Mouse (Mus musculus) 3T3-L1 (cell line): ENCODE measurements around the gene Tmprss6.

Experiments used
- DNase-seq: peaks from one replicate; pipeline ENCODE4 v3.0.0-alpha.2; 2015; ENCODE audit warnings: low read depth, low spot score

Gene Tmprss6

DNA sequence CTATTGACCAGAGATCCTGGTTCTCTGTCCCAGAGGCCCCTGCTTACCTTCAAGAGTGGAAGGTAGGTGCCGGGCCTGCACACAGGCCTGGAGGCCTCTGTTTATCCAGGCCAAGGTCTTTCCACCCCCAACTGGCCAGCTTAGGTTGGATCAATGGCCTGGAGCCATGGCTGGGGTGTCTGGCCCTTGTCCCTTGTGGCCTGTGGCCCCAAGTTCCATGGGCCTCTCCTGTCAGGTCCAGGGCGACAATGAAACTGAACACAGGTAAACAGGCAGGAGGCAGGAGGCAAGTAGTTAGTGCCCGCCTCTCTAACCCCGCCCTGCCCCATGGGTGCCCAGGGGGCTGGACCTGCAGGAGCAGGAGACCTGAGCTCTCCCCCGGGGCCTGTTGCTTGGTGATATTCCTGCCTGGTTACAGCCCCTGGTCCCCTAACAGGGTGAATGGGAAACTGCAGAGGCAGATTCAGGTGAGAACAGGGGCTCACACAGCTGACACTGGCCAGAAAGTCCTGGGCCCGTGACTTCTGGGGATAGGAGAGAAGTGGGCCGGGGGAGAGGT is at the start of gene Tmprss6:
Gene Tmprss6 (minus strand): TSS at position 256 of the 559 bp plus-strand sequence.
- no peak for DNase-seq

DNA sequence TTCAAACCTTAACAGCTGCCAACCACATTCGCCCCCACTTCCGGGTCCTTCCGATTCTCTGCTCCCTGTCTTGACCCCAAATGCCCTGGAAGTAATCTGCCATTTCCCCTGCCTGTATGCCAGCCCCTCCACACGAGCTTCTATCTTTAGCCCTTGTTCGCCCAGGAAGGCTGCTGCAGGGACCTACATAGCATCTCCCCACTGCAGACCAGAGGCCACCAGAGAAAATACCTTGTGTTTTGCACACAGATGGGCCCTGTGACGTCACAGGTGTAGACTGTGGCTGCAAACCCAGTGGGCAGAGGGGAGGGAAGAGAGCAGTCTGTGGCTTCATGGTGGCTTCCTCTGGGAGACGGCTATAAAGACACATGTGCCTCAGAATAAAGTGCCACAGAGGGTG is 49.8 kb upstream of the Tmprss6 start:
- DNase-seq, result no peak

DNA sequence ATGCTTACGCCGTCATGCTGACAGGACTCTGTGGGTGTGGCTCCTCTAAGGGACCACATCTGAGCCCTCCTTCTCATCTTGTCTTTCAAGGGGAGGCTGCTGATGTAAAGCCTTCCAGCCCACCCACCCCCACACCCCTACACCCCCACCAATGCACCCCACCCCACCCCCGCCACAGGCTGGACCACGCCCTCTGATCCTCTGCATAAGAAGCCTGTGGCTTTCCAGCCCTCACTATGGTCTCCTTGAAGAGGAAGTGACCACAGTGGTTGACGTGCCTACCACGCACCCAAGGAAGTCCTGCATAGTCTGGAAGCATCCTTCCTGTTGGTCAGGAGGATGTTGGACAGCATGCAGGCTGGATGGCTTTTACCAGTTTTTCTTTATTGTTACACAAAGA is 47.3 kb upstream of the Tmprss6 start:
- no peak for DNase-seq

DNA sequence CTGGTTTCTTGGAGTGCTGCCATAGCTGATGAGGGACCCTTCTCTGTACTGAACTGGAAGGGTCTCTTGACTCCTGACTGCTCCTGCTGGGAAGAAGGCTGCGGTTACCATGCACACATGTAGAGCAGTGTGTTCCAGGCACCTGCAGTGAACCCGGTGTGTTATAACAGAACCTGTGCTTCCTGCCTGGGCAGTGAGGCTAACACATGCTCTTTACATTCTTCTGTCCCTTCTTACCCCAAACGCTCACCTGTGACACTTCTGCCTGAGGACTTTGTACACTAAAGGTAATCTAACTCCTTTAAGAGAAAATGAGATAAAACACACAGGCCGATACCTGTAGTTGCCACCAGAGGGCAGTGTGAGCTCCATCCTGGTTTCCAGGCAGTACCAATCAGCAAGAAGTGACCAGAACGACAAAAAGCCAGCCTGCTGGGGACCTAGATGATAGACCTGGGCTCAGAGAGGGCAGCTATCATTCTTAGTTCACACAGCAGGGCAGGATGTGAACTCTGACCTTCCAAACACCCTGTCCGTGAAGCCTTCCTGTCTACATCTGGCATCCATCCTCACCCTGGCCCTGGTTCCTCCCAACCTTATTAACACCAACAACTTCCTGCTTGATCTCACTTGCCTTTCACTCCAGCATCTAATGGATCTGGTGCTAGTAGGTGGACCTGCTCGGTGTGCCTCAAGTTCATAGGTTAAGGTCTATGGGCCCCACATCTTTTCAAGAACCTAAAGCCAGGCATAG is 46.1 kb upstream of the Tmprss6 start:
- DNase-seq, result peak; percentile 82

DNA sequence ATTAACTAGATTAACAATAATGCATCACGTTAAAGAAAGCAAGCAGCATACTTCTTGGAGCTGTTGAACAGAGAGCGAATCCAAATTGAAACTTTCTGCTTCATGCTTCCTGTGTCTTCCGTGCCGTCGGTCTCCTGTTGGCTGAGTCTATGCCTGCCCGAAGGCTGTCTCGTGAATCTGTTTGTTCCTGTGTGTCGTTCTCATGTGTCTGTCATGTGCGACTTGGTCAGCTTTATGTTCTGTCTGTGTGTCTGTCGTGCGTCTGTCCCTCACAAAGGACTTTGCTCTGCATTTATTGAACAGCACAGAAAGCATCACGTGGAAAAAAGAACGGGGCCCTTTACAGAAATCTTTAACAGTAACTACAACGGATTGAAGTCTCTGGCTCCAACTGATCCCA is 44.6 kb upstream of the Tmprss6 start:
- no peak for DNase-seq

DNA sequence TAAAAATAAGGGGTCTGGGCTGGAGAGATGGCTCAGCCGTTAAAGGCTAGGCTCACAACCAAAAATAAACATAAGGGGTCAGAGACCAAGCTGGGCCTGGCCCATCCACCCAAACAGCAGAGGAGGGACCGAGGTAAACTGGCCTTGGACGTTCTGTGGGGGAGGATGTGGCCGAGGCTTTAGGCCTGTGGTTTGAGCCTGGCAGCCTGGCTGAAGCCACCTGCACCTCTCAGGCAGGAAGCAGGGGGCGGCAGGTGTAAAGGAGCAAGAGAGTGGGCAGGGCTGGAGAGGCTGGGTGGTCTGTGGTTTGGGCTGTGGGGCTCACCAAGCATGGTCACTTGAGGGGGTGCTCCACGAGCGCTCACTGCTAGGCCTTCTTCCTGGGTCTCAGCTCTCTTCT is 43.5 kb upstream of the Tmprss6 start:
- no peak for DNase-seq

DNA sequence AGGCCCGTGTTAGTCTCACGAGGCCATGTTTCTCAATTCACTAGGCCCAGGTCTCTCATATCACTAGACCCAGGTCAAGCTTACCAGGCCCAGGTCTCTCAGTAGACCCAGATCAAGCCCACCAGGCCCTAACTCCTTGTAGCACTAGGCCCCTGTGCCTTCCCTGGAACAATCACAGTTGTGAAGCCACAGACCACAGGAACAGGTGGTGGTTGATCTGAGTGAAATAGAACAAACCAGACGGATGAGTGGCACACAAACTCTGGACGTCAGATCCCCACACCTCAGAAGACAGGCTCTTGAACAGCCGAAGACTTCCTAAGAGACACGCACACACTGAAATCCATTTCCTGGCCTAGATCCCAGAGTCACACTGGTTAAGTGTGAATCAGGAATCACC is 42.3 kb upstream of the Tmprss6 start:
- no peak for DNase-seq

DNA sequence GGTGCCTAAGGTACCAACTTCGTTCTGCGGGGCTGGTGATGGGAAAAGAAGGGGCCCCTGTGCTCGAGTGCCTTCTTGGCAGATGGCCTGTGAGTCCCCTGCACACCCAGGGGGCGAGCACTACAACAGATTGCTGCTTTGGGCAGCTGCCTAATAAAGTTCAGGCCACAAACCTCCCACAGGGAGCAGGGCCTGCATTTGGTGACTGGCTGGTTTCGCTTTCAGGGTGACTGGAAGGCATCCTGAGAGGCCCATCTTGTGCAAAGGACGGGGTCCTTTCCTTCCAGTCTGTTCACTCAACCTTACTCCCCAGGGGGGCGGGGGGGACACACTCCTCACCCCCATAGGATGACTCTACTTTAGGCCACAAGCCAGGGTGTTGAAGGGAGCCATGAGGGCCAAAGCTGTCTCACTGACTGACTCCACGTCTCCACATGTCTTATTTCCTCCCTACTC is 41.7 kb upstream of the Tmprss6 start:
- peak; percentile 27 for DNase-seq

DNA sequence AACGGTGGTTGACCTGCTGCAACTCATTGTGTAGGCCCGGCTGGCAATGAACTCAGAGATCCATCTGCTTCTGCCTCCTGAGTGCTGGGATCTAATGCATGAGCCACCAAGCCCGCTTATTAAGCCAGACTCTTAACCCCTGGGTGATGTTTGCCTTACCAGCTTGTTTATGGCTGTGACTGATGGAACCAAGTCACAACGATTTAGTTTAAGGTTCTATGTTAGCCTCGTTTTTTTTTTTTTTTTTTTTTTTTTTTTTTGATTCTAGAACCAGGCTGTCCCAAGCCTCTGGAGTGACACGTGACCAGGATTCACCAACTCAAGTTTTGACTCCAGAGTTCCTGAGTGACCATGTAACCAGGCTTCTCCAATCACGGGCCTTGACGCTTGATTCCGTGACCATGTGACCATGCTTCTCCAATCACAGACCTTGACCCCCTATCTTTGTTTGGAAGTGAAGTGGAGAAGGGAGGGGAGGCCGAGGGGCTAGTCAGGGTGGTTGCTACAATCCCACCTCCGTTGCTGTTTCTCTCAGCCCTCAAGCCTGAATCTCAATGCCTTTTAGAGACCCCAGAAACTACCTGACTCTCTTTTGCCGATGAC is 41.0 kb upstream of the Tmprss6 start:
- no peak for DNase-seq

DNA sequence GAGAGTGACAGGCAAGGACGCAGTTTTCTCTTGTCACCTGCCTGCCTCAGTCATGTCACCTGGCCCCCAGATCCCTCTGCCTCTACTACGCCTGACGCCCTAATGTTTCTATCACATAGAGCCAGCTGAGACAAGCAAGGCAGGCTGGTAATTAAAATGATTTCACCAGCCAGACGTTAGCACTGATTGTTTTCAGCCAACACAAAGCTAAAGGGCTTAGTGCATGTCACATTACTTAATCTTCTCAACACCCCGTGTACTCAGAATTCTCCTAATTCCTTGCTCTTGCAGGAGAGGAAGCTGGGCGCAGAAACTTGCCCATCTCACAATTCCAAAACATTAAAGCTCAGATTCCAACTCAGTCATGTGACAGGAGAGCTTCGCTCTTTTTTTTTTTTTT is 40.0 kb upstream of the Tmprss6 start:
- no peak for DNase-seq

DNA sequence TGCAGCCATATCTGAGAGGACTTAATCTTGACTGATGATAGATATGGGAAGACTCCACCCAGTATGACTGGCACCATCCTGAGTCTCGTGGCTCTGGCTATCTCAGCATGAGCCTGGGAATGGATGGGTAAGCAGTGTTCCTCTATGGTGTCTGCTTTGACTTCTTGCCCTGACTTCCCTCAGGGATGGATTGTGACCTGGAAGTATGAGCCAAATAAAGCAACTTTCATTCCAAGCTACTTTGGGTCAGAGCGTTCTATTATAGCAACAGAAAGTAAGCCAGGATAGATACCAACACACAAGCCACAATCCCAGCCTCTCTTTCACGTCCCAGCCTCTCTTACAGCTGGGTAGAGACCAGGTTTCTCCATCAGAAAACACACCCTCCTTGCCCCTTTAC is 37.1 kb upstream of the Tmprss6 start:
- DNase-seq, result no peak

DNA sequence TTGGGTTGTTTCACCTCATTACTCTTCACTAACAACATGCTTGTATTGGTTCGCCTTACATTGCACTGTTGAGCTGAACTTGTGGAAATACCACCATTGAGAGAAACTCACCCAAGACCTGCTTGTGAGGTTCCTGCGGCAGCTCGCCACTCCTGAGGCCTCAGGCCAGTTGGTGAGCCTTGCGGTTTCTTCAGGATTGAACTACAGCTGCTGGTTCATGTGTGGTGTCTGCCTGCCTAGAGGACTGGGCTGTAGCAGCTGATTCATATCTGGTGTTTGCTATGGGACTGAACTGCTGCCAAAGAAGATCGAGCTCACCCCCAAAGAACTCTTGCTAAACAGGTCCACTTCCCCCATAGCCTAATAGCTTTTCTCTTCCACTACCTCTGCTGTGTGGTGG is 36.4 kb upstream of the Tmprss6 start:
- DNase-seq, result no peak

DNA sequence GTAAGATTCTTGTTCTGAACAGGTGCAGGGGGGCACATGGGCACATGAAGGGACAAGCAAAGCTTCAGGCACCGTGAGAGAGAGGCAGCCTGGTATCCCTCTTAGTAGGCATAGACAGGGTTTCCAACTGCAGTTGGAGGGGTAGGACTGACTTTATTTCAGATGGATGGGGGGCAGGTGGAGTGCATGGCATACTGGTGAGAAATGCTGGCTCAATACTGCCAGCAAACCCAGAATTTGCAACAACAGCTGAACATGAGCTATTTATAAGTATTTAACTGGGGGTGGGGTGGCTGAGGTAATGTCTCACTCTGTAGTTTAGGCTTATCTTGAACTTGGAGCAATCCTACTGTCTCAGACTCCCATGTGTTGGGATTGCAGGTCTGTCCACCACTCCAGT is 35.6 kb upstream of the Tmprss6 start:
- no peak for DNase-seq

DNA sequence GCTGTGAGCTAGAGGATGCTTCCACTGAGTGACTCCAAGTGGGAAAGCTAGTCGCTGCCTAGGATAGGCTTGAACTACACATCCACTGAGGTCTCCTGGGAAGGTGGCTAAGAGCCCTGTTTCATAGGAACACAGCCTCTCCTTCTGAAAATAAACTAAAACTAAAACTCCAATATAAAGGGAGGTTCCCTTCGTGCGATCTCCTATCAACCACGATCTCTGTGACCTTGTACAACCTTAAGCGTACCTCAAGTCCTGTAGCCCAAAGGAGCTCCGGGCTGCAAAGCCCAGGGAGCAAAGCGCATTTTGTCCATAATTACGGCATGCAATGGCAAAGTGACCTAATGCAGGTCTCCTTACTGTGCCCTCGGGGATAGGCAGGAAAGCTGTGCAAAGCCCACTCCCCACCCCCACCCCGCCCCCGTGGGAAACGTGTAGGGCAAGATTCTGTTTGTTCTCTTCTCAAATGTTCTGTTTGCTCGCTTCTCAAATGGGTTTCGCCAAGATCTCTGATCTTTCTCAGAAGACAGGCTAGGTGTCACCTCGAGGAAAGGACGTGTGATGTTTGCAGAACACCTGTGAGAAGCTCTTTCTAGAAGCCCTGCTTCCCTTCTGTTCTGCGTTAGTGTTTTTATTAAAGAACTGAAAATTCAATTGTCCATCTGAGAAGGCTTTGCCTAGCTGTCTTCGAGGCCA is 34.2 kb upstream of the Tmprss6 start:
- no peak for DNase-seq

DNA sequence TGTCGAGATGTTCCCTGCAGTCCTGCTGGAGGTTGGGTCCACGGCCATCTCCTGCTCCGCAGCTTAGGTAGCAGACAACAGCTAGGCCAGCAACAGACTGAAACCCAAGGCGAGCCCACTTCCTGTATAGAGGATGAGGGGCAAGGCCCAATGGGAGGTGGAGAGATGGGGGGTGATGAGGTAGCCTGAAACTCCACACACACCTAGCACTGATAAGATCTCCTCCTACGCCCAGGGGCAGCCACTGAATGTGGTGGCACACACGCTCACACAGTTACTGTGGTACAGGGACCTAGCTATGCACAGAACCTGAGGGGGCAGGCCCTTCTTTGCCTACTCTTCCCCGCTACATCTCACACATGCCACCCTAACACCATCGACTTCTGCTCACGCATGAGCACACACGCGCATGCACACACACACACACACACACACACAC is 26.6 kb upstream of the Tmprss6 start, which contains the start of gene Il2rb:
Gene Il2rb (minus strand): TSS at position 304 of the 439 bp plus-strand sequence.
- no peak for DNase-seq

DNA sequence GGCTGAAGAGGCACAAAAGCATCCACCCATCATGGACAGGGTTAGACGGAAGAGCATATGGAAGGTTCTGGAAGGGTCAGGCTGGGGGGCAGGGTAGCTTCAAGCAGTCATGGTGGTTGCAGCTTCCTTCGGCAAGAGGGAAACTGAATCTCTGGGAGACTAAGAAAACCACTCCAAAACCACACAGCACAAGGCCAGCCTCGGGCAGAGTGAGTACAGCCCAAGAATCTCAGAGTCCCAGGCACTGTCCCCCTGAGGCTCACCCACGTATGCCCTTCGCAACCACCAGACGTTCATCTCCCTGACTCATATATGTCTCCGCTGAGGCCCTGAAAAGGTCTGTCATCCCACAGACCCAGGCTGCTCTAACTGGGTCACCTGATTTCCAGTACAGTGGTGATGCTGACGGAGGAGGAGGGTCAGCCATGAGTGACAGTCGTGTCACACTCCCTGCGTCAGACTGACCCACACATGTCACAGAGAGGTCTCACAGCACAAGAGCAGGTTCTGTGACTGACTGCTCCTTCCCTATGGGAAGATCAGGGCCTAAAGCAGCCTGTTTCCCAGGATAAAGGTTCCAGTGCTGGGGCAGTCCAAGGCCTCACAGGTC is 25.1 kb upstream of the Tmprss6 start:
- DNase-seq, result peak; percentile 81

DNA sequence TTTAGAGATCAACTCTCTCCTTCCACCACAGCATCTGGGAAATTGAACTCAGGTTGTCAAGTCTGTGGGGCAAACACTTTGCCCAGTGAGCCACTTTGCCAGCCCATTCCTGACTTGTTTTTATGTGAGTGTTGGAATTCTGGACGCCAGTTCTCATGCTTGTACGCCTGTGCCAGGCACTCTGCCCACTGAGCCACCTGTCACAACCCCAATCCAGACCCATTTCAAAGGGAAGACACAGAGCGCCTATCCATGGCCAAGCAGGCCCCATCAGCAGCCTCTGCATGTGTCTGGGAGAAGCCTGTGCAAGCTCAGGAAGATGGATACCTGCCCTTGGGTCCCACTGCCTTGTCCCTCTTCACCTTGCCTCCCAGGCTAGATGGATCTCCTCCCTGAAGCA is 22.9 kb upstream of the Tmprss6 start:
- no peak for DNase-seq

DNA sequence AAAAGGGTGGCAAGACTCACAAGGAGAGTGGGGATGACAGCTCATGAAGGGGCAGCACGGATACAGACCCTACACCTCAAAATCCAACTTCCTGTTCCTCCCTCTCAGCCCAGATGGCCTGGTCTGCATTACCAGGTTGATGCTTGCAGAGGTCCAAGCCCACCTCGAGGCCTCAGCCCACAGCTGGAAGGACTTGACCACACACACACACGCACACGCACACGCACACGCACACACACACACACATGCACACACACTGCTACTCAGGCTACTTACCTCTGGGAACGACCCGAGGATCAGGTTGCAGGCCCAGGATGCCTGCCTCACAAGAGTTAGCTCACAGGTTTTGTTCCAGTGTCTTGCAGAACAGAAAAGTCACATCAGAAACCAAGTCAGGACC is 21.5 kb upstream of the Tmprss6 start:
- no peak for DNase-seq

DNA sequence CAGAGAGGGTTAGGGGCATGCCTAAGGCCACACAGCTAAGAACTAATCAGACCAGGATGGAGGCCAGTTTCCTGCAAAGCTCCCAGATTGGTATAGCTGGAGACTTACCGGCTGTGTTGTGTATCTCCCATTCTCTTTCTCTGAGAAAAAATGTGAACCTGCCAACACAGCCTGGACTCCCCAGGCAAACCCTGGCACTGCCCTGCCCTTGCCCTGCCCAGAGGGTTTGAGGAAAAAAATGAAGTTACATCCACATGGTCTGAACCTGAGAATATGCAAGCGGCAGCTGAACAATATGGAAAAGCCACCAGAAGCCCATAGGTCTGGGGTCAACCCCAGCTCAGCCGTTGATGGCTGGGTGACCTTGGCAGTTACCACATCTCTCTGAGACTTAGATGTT is 20.8 kb upstream of the Tmprss6 start:
- DNase-seq, result no peak

DNA sequence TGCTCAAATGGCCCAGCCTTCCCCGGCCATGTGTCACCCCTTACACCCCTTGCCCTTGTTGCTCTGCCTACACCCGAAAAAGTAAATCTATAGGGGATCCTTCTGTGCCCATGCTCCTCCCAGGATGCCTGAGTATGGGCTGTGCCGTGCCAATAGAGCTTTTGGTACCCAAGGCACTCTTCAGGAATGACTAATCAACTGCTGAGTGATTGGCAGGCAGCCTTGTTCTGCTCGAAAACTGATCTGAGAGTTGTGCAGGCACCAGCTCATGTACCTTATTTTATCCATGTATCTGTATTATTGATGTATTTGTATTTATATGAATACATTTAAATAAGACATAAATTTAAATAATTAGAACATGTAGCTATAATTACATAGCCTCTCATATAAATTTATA is 18.6 kb upstream of the Tmprss6 start:
- DNase-seq, result no peak

DNA sequence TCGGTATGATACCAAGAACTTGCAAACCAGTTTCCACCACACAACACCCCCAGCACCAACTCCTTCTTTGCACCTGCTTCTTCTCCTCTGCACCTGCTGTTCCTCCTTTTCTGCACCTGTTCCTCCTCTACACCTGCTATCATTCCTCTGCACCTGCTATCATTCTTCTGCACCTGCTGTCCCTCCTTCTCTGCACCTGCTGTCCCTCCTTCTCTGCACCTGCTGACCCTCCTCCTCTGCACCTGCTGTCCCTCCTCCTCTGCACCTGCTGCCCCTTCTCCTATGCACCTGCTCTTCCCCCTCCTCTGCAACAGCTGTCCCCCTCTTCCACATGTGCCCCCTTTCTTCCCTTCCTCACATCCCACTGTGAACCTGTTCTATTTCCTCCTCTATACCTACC is 18.1 kb upstream of the Tmprss6 start:
- DNase-seq, result no peak

DNA sequence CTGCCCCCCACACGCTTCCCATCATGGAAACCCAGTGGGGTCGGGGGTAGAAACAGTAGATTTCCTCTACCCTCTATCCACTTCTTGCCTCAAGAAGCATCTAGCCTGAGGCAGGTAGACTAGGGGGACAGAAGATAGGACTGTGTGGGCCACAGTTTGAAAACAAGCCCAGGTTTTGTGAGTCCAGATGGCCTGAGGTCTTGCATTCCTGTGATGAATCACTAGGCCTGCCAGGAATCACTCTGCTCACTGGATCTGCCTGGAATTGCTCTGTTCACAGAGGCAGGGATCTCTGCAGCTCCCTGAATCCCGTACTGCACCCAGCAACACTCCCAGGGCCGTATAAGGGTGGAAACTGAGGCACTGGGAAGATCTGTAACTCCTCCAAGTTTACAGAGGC is 14.9 kb upstream of the Tmprss6 start:
- peak; percentile 89 for DNase-seq
